In the genomic region with DNA sequence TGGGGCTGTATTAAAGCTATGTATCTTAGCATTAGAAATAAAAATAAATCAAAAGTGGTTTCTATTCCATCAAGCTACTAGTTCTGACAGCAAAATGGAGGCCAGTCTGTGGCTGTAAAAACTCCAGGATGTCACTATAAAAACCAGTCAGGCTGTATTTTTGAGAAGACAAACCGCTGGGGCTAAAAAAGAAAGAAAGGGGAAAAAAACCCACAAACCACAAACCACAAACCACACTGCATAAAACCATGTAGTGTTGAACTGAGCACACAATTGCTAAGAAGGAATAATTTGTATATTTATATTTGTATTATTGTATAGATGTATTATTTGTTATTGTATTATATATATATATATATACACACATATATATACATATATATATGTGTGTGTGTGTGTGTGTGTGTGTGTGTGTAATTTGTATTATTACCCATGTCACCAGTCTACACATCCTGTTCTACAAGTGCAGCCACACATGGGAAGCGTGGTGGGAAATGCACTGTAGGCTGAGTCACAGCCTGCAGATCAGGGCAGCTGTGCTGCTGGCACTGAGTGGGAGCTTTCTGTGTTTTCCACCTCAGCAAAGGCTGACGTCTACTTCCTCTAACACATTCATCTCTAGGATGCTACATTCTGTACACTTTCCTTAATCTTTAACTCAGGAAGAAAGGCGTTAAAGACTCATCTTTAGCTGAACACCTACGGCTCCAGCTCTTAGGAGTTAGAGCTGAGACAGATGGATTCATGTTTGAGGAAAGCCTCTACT, we compare ENCODE assay signal across 14 mouse cellular contexts.
DNase-seq lines count a peak whose midpoint lies in the region; ATAC-seq and TF ChIP-seq lines count a peak whose summit lies in the region.
"Had no signal": no experiment of that assay in that cellular context is flagged by ENCODE, and none has a peak within 500 bp of the region (broad histone marks: within the 10 kb centered on the region; RNA-seq: fewer than 3 reads in every experiment).

No protein-coding gene starts in this region.

- no peak overlapping the region for H3K4me2 ChIP-seq in liver, postnatal 0 days (ENCODE audit: low read depth, low read length)
- no peak overlapping the region for H3K4me2 ChIP-seq in heart, embryonic 12.5 days
- H3K4me2 ChIP-seq: midbrain, embryonic 12.5 days had no signal

- H3K9me3 ChIP-seq in liver, postnatal 0 days (ENCODE audit: low read length), result no peaks in the 10 kb centered on the region
- H3K9me3 ChIP-seq in heart, embryonic 12.5 days (replicated peaks), result no peaks in the 10 kb centered on the region
- H3K9me3 ChIP-seq in midbrain, embryonic 10.5 days (replicated peaks), result no peaks in the 10 kb centered on the region
- H3K9me3 ChIP-seq: midbrain, embryonic 12.5 days had no signal

- no peaks in the 10 kb centered on the region for H3K4me1 ChIP-seq in thymus, adult 2 months (replicated peaks; ENCODE audit: control insufficient read depth, insufficient read depth, low read length)
- no peaks in the 10 kb centered on the region for H3K4me1 ChIP-seq in liver, postnatal 0 days (ENCODE audit: insufficient read depth)
- peaks cover 13% of the 10 kb centered on the region for H3K4me1 ChIP-seq in heart, embryonic 12.5 days (replicated peaks)
- no peaks in the 10 kb centered on the region for H3K4me1 ChIP-seq in midbrain, embryonic 10.5 days
- H3K4me1 ChIP-seq: midbrain, embryonic 12.5 days had no signal

- H3K4me3 ChIP-seq in thymus, adult 2 months (ENCODE audit: control insufficient read depth, insufficient read depth, low read length), result no peak overlapping the region
- H3K4me3 ChIP-seq in liver, postnatal 0 days (ENCODE audit: low read depth, low read length), result no peak overlapping the region
- H3K4me3 ChIP-seq in heart, embryonic 12.5 days, result no peak overlapping the region
- H3K4me3 ChIP-seq in midbrain, embryonic 10.5 days, result no peak overlapping the region
- H3K4me3 ChIP-seq: midbrain, embryonic 12.5 days had no signal

- no peak overlapping the region for H3K9ac ChIP-seq in liver, postnatal 0 days (replicated peaks)
- H3K9ac ChIP-seq in heart, embryonic 12.5 days, result no peak overlapping the region
- H3K9ac ChIP-seq: midbrain, embryonic 12.5 days had no signal

- WGBS in thymus, adult 2 months, result 5% methylated on average over 5 of the region's 5 CpGs
- 28% methylated on average over 5 of the region's 5 CpGs for WGBS in liver, postnatal 0 days (ENCODE audit: insufficient replicate concordance)
- WGBS in heart, embryonic 12.5 days, result 76% methylated on average over 5 of the region's 5 CpGs
- 85% methylated on average over 5 of the region's 5 CpGs for WGBS in midbrain, embryonic 10.5 days

- peak; percentile 21 for DNase-seq in thymus, adult 2 months
- DNase-seq in thymus, postnatal 4 days, result no peak
- no peak for DNase-seq in liver, postnatal 0 days
- DNase-seq in thymus, postnatal 25 days, result peak; percentile 8
- no peak for DNase-seq in cerebellum, postnatal 10 days
- DNase-seq in midbrain, embryonic 10.5 days (ENCODE audit: low spot score), result no peak
- DNase-seq: adrenal gland, adult 8-10 months; embryo, embryonic 11 days; gastrocnemius, postnatal 25 days; kidney, postnatal 36 days; lung, adult 2 months had no signal

- no peak for TF ChIP-seq CTCF in thymus, adult 2 months (IDR thresholded peaks at IDR 0.05; ENCODE audit: borderline replicate concordance, control insufficient read depth, extremely low read depth, insufficient read depth, low read length, poor library complexity)
- TF ChIP-seq CTCF in liver, postnatal 0 days (IDR thresholded peaks at IDR 0.05; ENCODE audit: low read depth), result no peak

- TF ChIP-seq POLR2A in thymus, adult 2 months (IDR thresholded peaks at IDR 0.05; ENCODE audit: control insufficient read depth, extremely low read depth, insufficient read depth, low read length, poor library complexity), result no peak

- peak; percentile 89 for ATAC-seq in activated CD4-positive, CD25-positive, alpha-beta regulatory T cell, adult 4 months
- ATAC-seq in liver, postnatal 0 days, result 0 out of 2 replicates have a peak, but pooled peaks have one; percentile 21
- ATAC-seq in heart, embryonic 12.5 days (ENCODE audit: insufficient number of reproducible peaks, low FRiP score), result no peak

- no peak for TF ChIP-seq EP300 in liver, postnatal 0 days (IDR thresholded peaks at IDR 0.05; ENCODE audit: low read depth)

- no peak overlapping the region for H3K27ac ChIP-seq in thymus, adult 2 months (ENCODE audit: control insufficient read depth, insufficient read depth, low read length)
- no peak overlapping the region for H3K27ac ChIP-seq in liver, postnatal 0 days (ENCODE audit: low read depth)
- H3K27ac ChIP-seq in heart, embryonic 12.5 days (ENCODE audit: poor library complexity, severe bottlenecking), result no peak overlapping the region
- no peak overlapping the region for H3K27ac ChIP-seq in midbrain, embryonic 10.5 days (replicated peaks)
- H3K27ac ChIP-seq: midbrain, embryonic 12.5 days had no signal

- no peaks in the 10 kb centered on the region for H3K27me3 ChIP-seq in thymus, adult 2 months (ENCODE audit: control insufficient read depth, insufficient read depth, low read length)
- no peaks in the 10 kb centered on the region for H3K27me3 ChIP-seq in liver, postnatal 0 days (ENCODE audit: insufficient read depth, low read length)
- H3K27me3 ChIP-seq in heart, embryonic 12.5 days (replicated peaks), result 0 out of 2 replicates have a peak, but pooled peaks cover 3% of the 10 kb centered on the region
- no peaks in the 10 kb centered on the region for H3K27me3 ChIP-seq in midbrain, embryonic 10.5 days (ENCODE audit: low read depth, poor library complexity, severe bottlenecking)
- H3K27me3 ChIP-seq: midbrain, embryonic 12.5 days had no signal

- no peaks in the 10 kb centered on the region for H3K36me3 ChIP-seq in thymus, adult 2 months (ENCODE audit: control insufficient read depth, insufficient read depth, low read length)
- no peaks in the 10 kb centered on the region for H3K36me3 ChIP-seq in liver, postnatal 0 days (replicated peaks; ENCODE audit: insufficient read depth, low read length)
- no peaks in the 10 kb centered on the region for H3K36me3 ChIP-seq in heart, embryonic 12.5 days
- H3K36me3 ChIP-seq in midbrain, embryonic 10.5 days, result no peaks in the 10 kb centered on the region
- H3K36me3 ChIP-seq: midbrain, embryonic 12.5 days had no signal

Comparison
In these comparisons a context has a peak if more than half of its experiments do, and no peak if none do; other contexts are left out.
1. DNase-seq: peak in thymus, adult 2 months (single experiment) and thymus, postnatal 25 days (single experiment); none in thymus, postnatal 4 days (single experiment), liver, postnatal 0 days (single experiment), cerebellum, postnatal 10 days (0 of 2) and midbrain, embryonic 10.5 days (single experiment).